Mouse (Mus musculus): ENCODE measurements around the gene Odf4.

DNA sequence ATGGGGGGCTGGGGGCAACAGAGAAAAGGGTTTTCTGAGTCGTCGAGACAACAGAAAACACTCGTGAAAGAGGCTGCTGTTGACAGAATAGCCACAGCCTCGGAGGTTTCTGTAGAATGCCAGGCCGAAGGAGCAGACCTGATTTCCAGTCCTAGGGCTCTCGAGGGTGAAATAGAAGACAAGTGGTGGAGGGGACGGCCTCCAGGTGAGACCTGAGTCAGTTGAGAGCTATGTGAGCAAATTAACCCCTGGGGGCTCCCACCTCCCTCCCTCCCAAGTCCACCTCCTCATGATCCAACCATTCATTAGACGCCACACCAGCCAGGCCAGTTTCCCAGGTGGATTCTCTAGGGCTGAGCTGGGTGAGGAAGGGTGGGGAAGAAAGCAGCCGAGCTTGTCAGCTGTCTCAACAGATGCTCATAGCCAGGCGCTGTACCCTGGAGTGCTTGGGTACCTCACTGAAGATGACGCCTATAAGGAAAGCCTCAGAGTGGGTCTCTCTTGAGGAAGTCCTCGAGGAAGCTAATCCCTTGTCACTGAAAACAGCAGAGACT is 32.9 kb downstream of the Odf4 start:
- TF ChIP-seq POLR2A (IDR thresholded peaks at IDR 0.05; ENCODE audit: control insufficient read depth, extremely low read depth, insufficient read depth, low read length, poor library complexity) (no peak), CTCF (IDR thresholded peaks at IDR 0.05; ENCODE audit: borderline replicate concordance, control insufficient read depth, extremely low read depth, insufficient read depth, low read length, poor library complexity) (no peak)
